Mouse (Mus musculus) heart, adult 2 months (tissue): ENCODE measurements around the gene Dusp14.

Experiments used
- CTCF ChIP-seq: fragments of 200-600 bp; IDR thresholded peaks from 2 replicates; pipeline ENCODE4 v1.8.1; 2022; ENCODE audit warnings: antibody characterized with exemption, mild to moderate bottlenecking, moderate library complexity
- EP300 ChIP-seq: fragments of 200-500 bp; IDR thresholded peaks from 2 replicates; pipeline ENCODE4 v1.6.1; 2011; ENCODE audit warnings: low read depth, low read length, control low read depth; ENCODE audit not compliant: insufficient read depth
- POLR2A ChIP-seq: fragments of 200-500 bp; IDR thresholded peaks from 2 replicates; pipeline ENCODE4 v1.6.1; 2011; ENCODE audit warnings: mild to moderate bottlenecking, low read depth, low read length, control low read depth; ENCODE audit not compliant: insufficient read depth

DNA sequence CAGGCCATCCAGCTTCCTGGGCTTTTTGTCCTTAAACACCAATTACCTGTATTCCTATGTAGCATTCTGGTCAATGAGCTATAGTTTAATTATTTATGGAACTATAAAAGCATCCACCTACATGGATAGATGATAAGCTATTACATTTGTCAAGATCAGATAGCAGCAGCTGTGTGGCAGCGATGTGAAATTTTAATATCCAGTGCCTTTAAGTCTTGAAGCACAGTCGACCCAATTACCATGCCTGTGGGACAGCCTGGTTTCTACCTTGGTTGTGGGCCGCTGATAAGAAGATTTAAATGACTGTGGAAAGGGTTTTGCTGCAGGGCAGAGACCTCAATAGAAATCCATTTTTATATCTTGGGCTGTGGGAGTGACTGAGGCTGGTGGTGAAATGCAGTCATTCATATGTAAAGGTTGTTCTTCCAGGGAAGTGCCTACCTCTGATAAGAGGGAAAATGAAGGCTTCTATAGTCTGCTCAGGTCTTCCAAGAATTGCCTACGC lies 69.6 kb downstream of the Dusp14 start:
- TF ChIP-seq POLR2A (no peak), EP300 (no peak), CTCF (no peak)
